Mouse (Mus musculus) heart, adult 2 months (tissue): Measurements from ENCODE around the gene Prkcz. TPM values are rescaled to one million over a fixed set of nuclear protein-coding genes. Genes with fewer than 3 reads are reported as not detected.
A peak's percentile ranks its signal among the peaks of the same experiment; 100 is the strongest.

ENCODE experiments used
- DNase-seq, 2 experiments: peaks; one replicate each; pipeline ENCODE4 v3.0.0; 2021
- H3K27ac ChIP-seq: fragments of 200-600 bp; 2 replicates; pipeline ENCODE4 v1.8.1; 2022
- H3K27me3 ChIP-seq: fragments of 200-500 bp; 2 replicates; pipeline ENCODE4 v1.6.1; 2012; ENCODE audit warnings: mild to moderate bottlenecking, low read length, inconsistent platforms, mixed read lengths; ENCODE audit not compliant: control insufficient read depth, insufficient read depth
- H3K36me3 ChIP-seq: fragments of 200-500 bp; 2 replicates; pipeline ENCODE4 v1.6.1; 2012; ENCODE audit warnings: low read length, inconsistent platforms; ENCODE audit not compliant: control insufficient read depth, insufficient read depth
- H3K4me1 ChIP-seq: fragments of 200-500 bp; 2 replicates; pipeline ENCODE4 v1.6.1; 2011; ENCODE audit warnings: low read length; ENCODE audit not compliant: control insufficient read depth, insufficient read depth
- H3K4me3 ChIP-seq: fragments of 200-600 bp; 2 replicates; pipeline ENCODE4 v1.8.1; 2022
- H3K79me2 ChIP-seq: fragments of 200-500 bp; replicated peaks from 2 replicates; pipeline ENCODE4 v1.6.1; 2012; ENCODE audit warnings: mild to moderate bottlenecking, inconsistent platforms, low read length, moderate library complexity, mixed read lengths; ENCODE audit not compliant: control insufficient read depth, insufficient read depth
- H3K9ac ChIP-seq: fragments of 200-500 bp; 2 replicates; pipeline ENCODE4 v1.6.1; 2012; ENCODE audit warnings: low read depth, mild to moderate bottlenecking, control low read depth, inconsistent platforms, low read length, mixed read lengths
- CTCF ChIP-seq: fragments of 200-600 bp; IDR thresholded peaks from 2 replicates; pipeline ENCODE4 v1.8.1; 2022; ENCODE audit warnings: antibody characterized with exemption, mild to moderate bottlenecking, moderate library complexity
- EP300 ChIP-seq: fragments of 200-500 bp; IDR thresholded peaks from 2 replicates; pipeline ENCODE4 v1.6.1; 2011; ENCODE audit warnings: low read depth, low read length, control low read depth; ENCODE audit not compliant: insufficient read depth
- POLR2A ChIP-seq: fragments of 200-500 bp; IDR thresholded peaks from 2 replicates; pipeline ENCODE4 v1.6.1; 2011; ENCODE audit warnings: mild to moderate bottlenecking, low read depth, low read length, control low read depth; ENCODE audit not compliant: insufficient read depth
- WGBS: fragments of 180-500 bp; shearing (Covaris S2); methylation state at CpG from one replicate; pipeline ENCODE4 v1.1.7; 2018; 5-methylcytosine and 5-hydroxymethylcytosine counted together
- intact Hi-C: fragments of 180-260 bp; cut with DNase I; formaldehyde crosslinking; loops from one replicate; pipeline ENCODE4 v1.15.1; 2025
- polyA plus RNA-seq: library from polyadenylated mRNA; depleted of rRNA; stranded (reverse); fragments of >200 nt; gene quantifications from 2 replicates; pipeline ENCODE4 v1.2.3, GENCODE M21; 2012
- total RNA-seq, 2 experiments: library from RNA; stranded (reverse); gene quantifications; 2 replicates each; pipeline ENCODE4 v1.2.3; 2021

Prkcz gene
- total and polyA plus RNA-seq, 3 experiments: 1.5 to 2.6 (median 2.3) TPM

GRCm38 (mm10) chr4:155239494-155239893 lies 121.7 kb downstream of the Prkcz start:
- WGBS: 56% methylated on average over 6 of the region's 6 CpGs
- TF ChIP-seq EP300: no peak
- TF ChIP-seq CTCF: no peak
- no peak for TF ChIP-seq POLR2A
- H3K79me2 ChIP-seq: no peaks in the 10 kb centered on the region
- peaks cover 19% of the 10 kb centered on the region for H3K4me1 ChIP-seq
- DNase-seq: no peak
- H3K9ac ChIP-seq: no peak overlapping the region
- no peak overlapping the region for H3K27ac ChIP-seq
- H3K36me3 ChIP-seq: no peaks in the 10 kb centered on the region; the same call in 1 of the 2 replicates
- no peaks in the 10 kb centered on the region for H3K27me3 ChIP-seq
- intact Hi-C loops: no loop called here
- no peak overlapping the region for H3K4me3 ChIP-seq

- TF ChIP-seq POLR2A (no peak), CTCF (no peak), EP300 (no peak)
- Histone ChIP-seq H3K79me2 (no peaks in the 10 kb centered on the region), H3K9ac (no peak overlapping the region), H3K4me3 (no peak overlapping the region), H3K4me1 (peaks cover 29% of the 10 kb centered on the region), H3K27me3 (no peaks in the 10 kb centered on the region), H3K36me3 (no peaks in the 10 kb centered on the region; the same call in 1 of the 2 replicates), H3K27ac (peak overlapping the region; percentile 60)
- WGBS: 40% methylated on average over 5 of the region's 5 CpGs
- peak; percentile 52 to 61 for DNase-seq
- intact Hi-C loops: no loop called here
Observed at GRCm38 (mm10) chr4:155238276-155238675, 122.9 kb downstream of the Prkcz start.

DNA sequence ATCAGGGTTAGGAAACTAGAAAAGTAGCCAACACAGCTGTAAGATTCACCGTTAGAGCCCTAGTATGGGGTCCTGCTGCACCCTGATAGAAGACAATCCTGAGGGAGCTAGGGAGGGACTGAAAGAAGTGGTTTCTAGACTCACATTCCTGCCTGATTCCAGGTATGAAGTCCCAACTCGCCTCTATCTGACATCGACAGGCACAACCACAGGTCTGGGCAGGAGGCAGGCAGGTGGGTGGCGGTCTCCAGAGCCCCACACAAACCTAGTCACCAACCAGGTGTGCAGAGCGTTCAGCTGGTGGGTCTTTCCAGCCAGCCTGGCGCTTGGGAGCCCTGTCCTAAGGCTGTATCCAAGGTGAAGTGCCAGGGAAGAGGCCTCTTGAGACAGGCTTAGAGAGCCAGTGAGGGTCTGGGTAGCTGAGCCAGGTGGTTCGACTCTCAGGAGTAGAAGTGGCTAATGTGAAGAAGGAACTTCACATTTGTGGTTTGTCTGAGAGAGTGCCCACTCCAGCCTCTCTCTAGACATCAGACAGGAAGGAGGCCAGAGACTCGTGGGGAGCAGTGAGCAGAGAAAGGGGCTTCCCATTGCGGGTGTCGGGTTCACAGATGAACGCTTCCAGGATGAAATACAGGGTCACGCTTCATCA lies 124.3 kb downstream of the Prkcz start:
- Histone ChIP-seq H3K4me1 (peaks cover 31% of the 10 kb centered on the region), H3K4me3 (no peak overlapping the region), H3K36me3 (no peaks in the 10 kb centered on the region; the same call in 1 of the 2 replicates), H3K79me2 (no peaks in the 10 kb centered on the region), H3K27ac (peak overlapping the region; percentile 99), H3K9ac (no peak overlapping the region), H3K27me3 (no peaks in the 10 kb centered on the region)
- WGBS: 85% methylated on average over 12 of the region's 12 CpGs
- intact Hi-C loops: no loop called here
- DNase-seq: no peak
- TF ChIP-seq EP300 (no peak), POLR2A (no peak), CTCF (no peak)

- Histone ChIP-seq H3K79me2 (no peaks in the 10 kb centered on the region), H3K9ac (peak overlapping the region; percentile 74), H3K27me3 (no peaks in the 10 kb centered on the region), H3K27ac (peak overlapping the region; percentile 99), H3K4me1 (peaks cover 31% of the 10 kb centered on the region), H3K36me3 (no peaks in the 10 kb centered on the region; the same call in 1 of the 2 replicates), H3K4me3 (peak overlapping the region; percentile 42)
- peak; percentile 91 to 96 for DNase-seq
- intact Hi-C loops: no loop called here
- 1% methylated on average over 18 of the region's 18 CpGs for WGBS
- TF ChIP-seq CTCF (peak; percentile 60), POLR2A (peak; percentile 68; the same call in 1 of the 2 replicates), EP300 (peak; percentile 94)
Observed at GRCm38 (mm10) chr4:155235311-155236119, 125.6 kb downstream of the Prkcz start.

- TF ChIP-seq CTCF: no peak
- TF ChIP-seq POLR2A: peak; percentile 34; the same call in 1 of the 2 replicates
- H3K27me3 ChIP-seq: no peaks in the 10 kb centered on the region
- peak overlapping the region; percentile 70 for H3K9ac ChIP-seq
- peak overlapping the region; percentile 99 for H3K27ac ChIP-seq
- H3K79me2 ChIP-seq: no peaks in the 10 kb centered on the region
- peak; percentile 57 to 64 for DNase-seq
- H3K4me1 ChIP-seq: peaks cover 31% of the 10 kb centered on the region
- WGBS: 4% methylated on average over 8 of the region's 8 CpGs
- H3K36me3 ChIP-seq: no peaks in the 10 kb centered on the region; the same call in 1 of the 2 replicates
- intact Hi-C loops: loop anchor here (1.0 kb wide), 1 partner anchor 11 kb away; no protein-coding TSS in a partner anchor
- peak overlapping the region; percentile 42 for H3K4me3 ChIP-seq
Observed at GRCm38 (mm10) chr4:155234371-155235310, 126.5 kb downstream of the Prkcz start.
